8 mouse cellular contexts compared by ENCODE assay signal in the genomic region with DNA sequence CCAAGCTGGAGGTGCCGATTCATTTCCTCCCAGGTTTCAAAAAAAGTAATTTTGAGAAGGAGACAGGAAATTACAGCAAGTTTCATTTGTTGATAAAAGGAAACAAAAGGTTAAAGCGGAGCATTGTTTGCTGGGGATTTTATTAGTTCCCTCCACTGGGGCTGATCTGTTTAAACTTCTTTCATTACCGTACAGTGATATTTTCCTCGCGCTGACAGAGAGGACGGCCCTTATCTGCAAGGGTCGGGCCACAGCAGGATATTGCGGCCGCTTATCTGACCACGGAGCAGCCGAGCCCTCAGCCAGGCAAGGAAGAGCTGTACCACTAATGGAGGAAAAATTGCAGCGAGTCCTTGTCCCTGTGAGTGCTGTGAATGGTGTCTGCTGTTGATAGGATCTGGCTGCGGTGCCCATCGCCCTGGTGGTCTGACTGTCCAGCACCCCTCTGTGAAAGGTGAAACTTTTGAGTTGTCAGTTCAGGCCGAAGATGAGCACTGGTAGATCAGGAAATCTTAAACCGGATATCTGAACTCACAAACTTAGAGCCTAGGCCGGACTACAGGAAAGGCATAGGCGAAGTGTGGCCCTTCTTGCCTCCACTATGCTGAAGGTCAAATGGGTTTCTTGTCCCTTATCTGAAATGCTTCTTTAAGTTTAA. TPM values are rescaled to one million over a fixed set of nuclear protein-coding genes. Genes with fewer than 3 reads are reported as not detected.
A peak's percentile ranks its signal among the peaks of the same experiment; 100 is the strongest.
DNase-seq lines count a peak whose midpoint lies in the region; ATAC-seq lines count a peak whose summit lies in the region.

No protein-coding gene starts in this region.

- no peak overlapping the region for H3K4me3 ChIP-seq in hindbrain, embryonic 10.5 days
- H3K4me3 ChIP-seq in liver, embryonic 12.5 days, result peak overlapping the region; percentile 49

- no peaks in the 10 kb centered on the region for H3K27me3 ChIP-seq in hindbrain, embryonic 10.5 days (ENCODE audit: insufficient read depth, poor library complexity, severe bottlenecking)
- H3K27me3 ChIP-seq in liver, embryonic 12.5 days (replicated peaks), result peaks cover 16% of the 10 kb centered on the region

- peak; percentile 88 for ATAC-seq in liver, embryonic 12.5 days

- WGBS in hindbrain, embryonic 10.5 days, result 48% methylated on average over 18 of the region's 18 CpGs
- 2% methylated on average over 18 of the region's 18 CpGs for WGBS in liver, embryonic 12.5 days (ENCODE audit: insufficient replicate concordance)

- peak overlapping the region; percentile 67 for H3K27ac ChIP-seq in hindbrain, embryonic 10.5 days
- peak overlapping the region; percentile 80 for H3K27ac ChIP-seq in liver, embryonic 12.5 days

- no peaks in the 10 kb centered on the region for H3K9me3 ChIP-seq in hindbrain, embryonic 10.5 days
- no peaks in the 10 kb centered on the region for H3K9me3 ChIP-seq in liver, embryonic 12.5 days (replicated peaks)

- DNase-seq in adrenal gland, postnatal 14 days, result peak; percentile 37
- DNase-seq in adrenal gland, postnatal 4 days (ENCODE audit: low spot score in 2 of 2), result no peak
- peak; percentile 79 for DNase-seq in c-Kit-positive CD71-positive TER-119-positive erythroid progenitor cells, embryonic 14.5 days (ENCODE audit: low spot score)
- DNase-seq in hindbrain, embryonic 10.5 days (ENCODE audit: low spot score), result peak; percentile 34
- peak; percentile 48 to 68 for DNase-seq in spleen, postnatal 4 days (ENCODE audit: low spot score in 2 of 2)
- DNase-seq in right cerebral cortex, postnatal 36 days (ENCODE audit: low spot score in 2 of 2), result no peak
- no peak for DNase-seq in cerebellum, adult 18-20 months

- H3K9ac ChIP-seq in liver, embryonic 12.5 days, result peak overlapping the region; percentile 60

- peaks cover 53% of the 10 kb centered on the region for H3K4me1 ChIP-seq in hindbrain, embryonic 10.5 days (replicated peaks)
- peaks cover 98% of the 10 kb centered on the region for H3K4me1 ChIP-seq in liver, embryonic 12.5 days

- peak overlapping the region; percentile 79 for H3K4me2 ChIP-seq in liver, embryonic 12.5 days

- H3K36me3 ChIP-seq in hindbrain, embryonic 10.5 days, result no peaks in the 10 kb centered on the region
- H3K36me3 ChIP-seq in liver, embryonic 12.5 days, result no peaks in the 10 kb centered on the region

RNA-seq across cellular contexts. Expression of a gene that starts 28.1 kb away (rescaled TPM):
- 8.0 and 9.2 TPM in 2 replicates for total RNA-seq in adrenal gland, postnatal 14 days (2021)
- 10 to 100 TPM; 17.9 to 18.2 TPM for total RNA-seq in adrenal gland, postnatal 4 days (2021)
- polyA plus RNA-seq in hindbrain, embryonic 10.5 days (2016; fragmentation: Nextera tagmentation; extraction: Ambion mirVana), result 67.8 and 105 TPM in 2 replicates
- polyA plus RNA-seq in liver, embryonic 12.5 days (2016; fragmentation: Nextera tagmentation; extraction: Ambion mirVana), result 126 and 130 TPM in 2 replicates

Comparison
In these comparisons a context has a peak if more than half of its experiments do, and no peak if none do; other contexts are left out.
1. DNase-seq: peak in adrenal gland, postnatal 14 days (single experiment), c-Kit-positive CD71-positive TER-119-positive erythroid progenitor cells, embryonic 14.5 days (single experiment), hindbrain, embryonic 10.5 days (single experiment) and spleen, postnatal 4 days (2 of 2); none in adrenal gland, postnatal 4 days (0 of 2), right cerebral cortex, postnatal 36 days (0 of 2) and cerebellum, adult 18-20 months (0 of 2).